Mouse (Mus musculus) forebrain, embryonic 15.5 days (tissue): ENCODE results near the gene Trpv6. TPM values are rescaled to one million over a fixed set of nuclear protein-coding genes. Genes with fewer than 3 reads are reported as not detected.

Experiments
- ATAC-seq: fragments of 200-750 bp; cut with Nextera tagmentation; replicated peaks from 2 replicates; pipeline ENCODE4 v1.8.0; 2017; ENCODE audit warnings: mild to moderate bottlenecking, moderate TSS enrichment, moderate library complexity
- H3K27ac ChIP-seq: fragments of 300-500 bp; sonication (generic); replicated peaks from 2 replicates; pipeline ENCODE4 v1.5.1; 2015; ENCODE audit warnings: mild to moderate bottlenecking, inconsistent platforms
- H3K27me3 ChIP-seq: fragments of 300-500 bp; sonication (generic); 2 replicates; pipeline ENCODE4 v1.6.1; 2015; ENCODE audit warnings: inconsistent platforms
- H3K36me3 ChIP-seq: fragments of 300-500 bp; sonication (generic); 2 replicates; pipeline ENCODE4 v1.6.1; 2015; ENCODE audit warnings: mild to moderate bottlenecking, inconsistent platforms
- H3K4me1 ChIP-seq: fragments of 300-500 bp; sonication (generic); 2 replicates; pipeline ENCODE4 v1.6.1; 2015; ENCODE audit warnings: inconsistent platforms
- H3K4me2 ChIP-seq: fragments of 300-500 bp; sonication (generic); replicated peaks from 2 replicates; pipeline ENCODE4 v1.6.1; 2015; ENCODE audit warnings: mild to moderate bottlenecking, inconsistent platforms
- H3K4me3 ChIP-seq: fragments of 300-500 bp; sonication (generic); 2 replicates; pipeline ENCODE4 v1.5.1; 2015; ENCODE audit warnings: mild to moderate bottlenecking, inconsistent platforms
- H3K9ac ChIP-seq: fragments of 300-500 bp; sonication (generic); replicated peaks from 2 replicates; pipeline ENCODE4 v1.6.1; 2015; ENCODE audit warnings: mild to moderate bottlenecking, inconsistent platforms
- H3K9me3 ChIP-seq: fragments of 300-500 bp; sonication (generic); 2 replicates; pipeline ENCODE4 v1.6.1; 2016; ENCODE audit warnings: inconsistent platforms
- WGBS: fragments of 180-500 bp; shearing (Covaris S2); methylation state at CpG from one replicate; pipeline ENCODE4 v1.1.7; 2015; ENCODE audit warnings: mixed read lengths; 5-methylcytosine and 5-hydroxymethylcytosine counted together
- polyA plus RNA-seq: library from polyadenylated mRNA; unstranded; fragments of >200 nt; fragmentation: Nextera tagmentation; extraction: Ambion mirVana; gene quantifications from 2 replicates; pipeline ENCODE4 v1.2.1, GENCODE M21; 2015

Gene Trpv6
- polyA plus RNA-seq, 1 experiment from 2014 or later, result 0.46 TPM

DNA sequence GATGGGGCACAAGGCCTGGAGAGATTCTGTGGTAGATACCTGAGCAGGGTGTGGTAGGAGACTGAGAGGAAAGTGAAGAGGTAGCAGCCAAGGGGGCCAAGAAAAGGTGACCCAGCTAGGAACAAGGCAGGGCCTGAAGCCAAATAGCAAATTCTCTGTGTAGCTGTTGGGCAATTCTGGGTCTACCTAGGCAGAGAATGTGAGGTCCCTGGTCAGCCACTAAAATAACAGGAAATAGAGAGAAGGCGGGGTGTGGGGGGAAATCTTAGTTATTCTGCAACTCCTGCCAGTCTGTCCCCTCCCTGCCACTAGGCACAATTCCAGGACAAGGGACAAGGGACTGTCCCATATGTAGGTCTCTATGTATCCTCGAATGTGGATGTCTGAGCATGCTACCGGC, 7.0 kb upstream of the Trpv6 start:
- Histone ChIP-seq H3K27ac (no peak overlapping the region), H3K9ac (no peak overlapping the region), H3K27me3 (no peaks in the 10 kb centered on the region), H3K4me2 (no peak overlapping the region), H3K36me3 (no peaks in the 10 kb centered on the region), H3K9me3 (no peaks in the 10 kb centered on the region), H3K4me3 (no peak overlapping the region), H3K4me1 (no peaks in the 10 kb centered on the region)
- 96% methylated on average over 3 of the region's 3 CpGs for WGBS
- no peak for ATAC-seq

DNA sequence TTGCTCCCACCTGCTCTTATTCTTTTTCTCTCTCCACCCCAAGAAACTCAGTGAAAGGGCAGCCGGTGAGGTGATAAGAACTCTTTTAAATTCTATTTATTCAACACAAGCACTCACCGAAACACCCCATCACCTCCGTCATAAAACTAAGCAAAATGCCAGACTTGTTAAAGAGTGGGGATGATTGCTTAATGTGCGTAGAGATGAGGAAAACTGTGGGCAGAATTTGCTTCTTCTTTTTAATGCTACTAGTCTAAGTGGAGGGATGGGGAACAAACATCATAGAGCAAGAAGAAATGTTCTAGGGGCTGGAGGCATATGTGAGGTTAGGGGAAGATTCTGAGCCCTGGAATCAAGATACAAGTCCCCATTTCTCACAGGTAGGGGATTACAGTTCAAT, 6.6 kb upstream of the Trpv6 start:
- Histone ChIP-seq H3K9me3 (no peaks in the 10 kb centered on the region), H3K4me3 (no peak overlapping the region), H3K9ac (no peak overlapping the region), H3K27me3 (no peaks in the 10 kb centered on the region), H3K27ac (no peak overlapping the region), H3K4me1 (no peaks in the 10 kb centered on the region), H3K36me3 (no peaks in the 10 kb centered on the region), H3K4me2 (no peak overlapping the region)
- WGBS, result 92% methylated on average over 4 of the region's 4 CpGs
- ATAC-seq, result no peak

GRCm38 (mm10) chr6:41641173-41641866, 5.1 kb upstream of the Trpv6 start:
- Histone ChIP-seq H3K27me3 (no peaks in the 10 kb centered on the region), H3K27ac (no peak overlapping the region), H3K36me3 (no peaks in the 10 kb centered on the region), H3K9me3 (no peaks in the 10 kb centered on the region), H3K4me1 (no peaks in the 10 kb centered on the region), H3K4me2 (no peak overlapping the region), H3K9ac (no peak overlapping the region), H3K4me3 (no peak overlapping the region)
- 85% methylated on average over 6 of the region's 6 CpGs for WGBS
- no peak for ATAC-seq

- no peaks in the 10 kb centered on the region for H3K4me1 ChIP-seq
- no peaks in the 10 kb centered on the region for H3K9me3 ChIP-seq
- 55% methylated on average over 3 of the region's 3 CpGs for WGBS
- ATAC-seq, result no peak
- no peaks in the 10 kb centered on the region for H3K27me3 ChIP-seq
- no peak overlapping the region for H3K27ac ChIP-seq
- H3K9ac ChIP-seq, result no peak overlapping the region
- no peak overlapping the region for H3K4me3 ChIP-seq
- no peak overlapping the region for H3K4me2 ChIP-seq
- no peaks in the 10 kb centered on the region for H3K36me3 ChIP-seq
Measured at GRCm38 (mm10) chr6:41640449-41640848, 4.2 kb upstream of the Trpv6 start.

- H3K27ac ChIP-seq, result no peak overlapping the region
- H3K36me3 ChIP-seq, result no peaks in the 10 kb centered on the region
- H3K4me1 ChIP-seq, result no peaks in the 10 kb centered on the region
- no peaks in the 10 kb centered on the region for H3K27me3 ChIP-seq
- no peak overlapping the region for H3K4me2 ChIP-seq
- no peaks in the 10 kb centered on the region for H3K9me3 ChIP-seq
- 78% methylated on average over 6 of the region's 6 CpGs for WGBS
- H3K9ac ChIP-seq, result no peak overlapping the region
- ATAC-seq, result 0 out of 2 replicates have a peak, but pooled peaks have one; percentile 32
- no peak overlapping the region for H3K4me3 ChIP-seq
Measured at GRCm38 (mm10) chr6:41637927-41638506, 1.8 kb upstream of the Trpv6 start.

GRCm38 (mm10) chr6:41637393-41637792, 1.2 kb upstream of the Trpv6 start:
- no peaks in the 10 kb centered on the region for H3K36me3 ChIP-seq
- H3K4me2 ChIP-seq, result no peak overlapping the region
- WGBS, result 21% methylated on average over 1 of the region's 1 CpGs
- H3K4me1 ChIP-seq, result no peaks in the 10 kb centered on the region
- H3K27ac ChIP-seq, result no peak overlapping the region
- H3K9me3 ChIP-seq, result no peaks in the 10 kb centered on the region
- no peaks in the 10 kb centered on the region for H3K27me3 ChIP-seq
- no peak overlapping the region for H3K4me3 ChIP-seq
- no peak overlapping the region for H3K9ac ChIP-seq
- 0 out of 2 replicates have a peak, but pooled peaks have one; percentile 29 for ATAC-seq

DNA sequence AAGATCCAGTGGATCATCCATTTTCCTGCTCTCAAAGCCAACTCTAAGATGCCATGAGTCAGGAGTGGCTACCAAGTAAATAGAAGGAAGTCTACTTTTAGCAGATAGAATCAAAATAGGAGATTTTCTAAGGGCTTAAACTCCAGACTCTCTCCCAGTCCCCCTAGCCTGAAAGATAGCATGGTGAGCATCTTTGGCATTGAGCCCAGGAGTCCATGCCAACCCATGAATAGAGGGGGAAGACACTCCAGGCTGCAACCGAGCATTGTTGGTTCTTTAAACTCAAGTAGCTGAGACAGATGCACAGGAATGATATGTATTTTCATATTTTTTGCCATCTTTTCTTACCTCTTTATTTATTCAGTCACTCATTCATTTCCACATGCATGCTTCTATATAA, 994 bp downstream of the Trpv6 start:
- H3K27ac ChIP-seq, result no peak overlapping the region
- ATAC-seq, result no peak
- H3K4me3 ChIP-seq, result no peak overlapping the region
- no peak overlapping the region for H3K4me2 ChIP-seq
- no peaks in the 10 kb centered on the region for H3K4me1 ChIP-seq
- no peak overlapping the region for H3K9ac ChIP-seq
- WGBS, result 33% methylated on average over 1 of the region's 1 CpGs
- no peaks in the 10 kb centered on the region for H3K27me3 ChIP-seq
- H3K9me3 ChIP-seq, result no peaks in the 10 kb centered on the region
- no peaks in the 10 kb centered on the region for H3K36me3 ChIP-seq

DNA sequence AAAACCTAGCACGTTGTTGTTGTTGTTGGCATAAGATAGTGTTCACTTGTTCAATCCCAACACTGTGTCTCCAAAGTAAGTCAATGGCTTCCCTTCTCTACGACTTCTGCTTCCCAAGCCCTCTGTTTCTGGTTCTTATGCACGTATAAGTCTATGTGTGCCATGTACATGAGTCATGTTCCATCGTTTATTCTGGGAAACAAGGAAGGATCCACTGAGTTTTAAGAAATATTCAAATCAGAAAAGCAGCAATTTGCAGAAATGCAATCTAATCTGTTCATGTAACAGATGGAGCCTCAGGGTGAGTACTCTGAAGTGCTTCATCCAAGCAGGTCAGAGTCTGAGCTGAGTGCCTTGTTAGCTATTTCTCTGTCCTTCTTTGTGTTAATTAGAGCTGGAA, 4.7 kb downstream of the Trpv6 start:
- H3K4me3 ChIP-seq, result no peak overlapping the region
- H3K9me3 ChIP-seq, result no peaks in the 10 kb centered on the region
- no peaks in the 10 kb centered on the region for H3K4me1 ChIP-seq
- WGBS, result 77% methylated on average over 4 of the region's 4 CpGs
- H3K27me3 ChIP-seq, result no peaks in the 10 kb centered on the region
- H3K36me3 ChIP-seq, result no peaks in the 10 kb centered on the region
- H3K27ac ChIP-seq, result no peak overlapping the region
- no peak overlapping the region for H3K4me2 ChIP-seq
- H3K9ac ChIP-seq, result no peak overlapping the region
- ATAC-seq, result no peak

DNA sequence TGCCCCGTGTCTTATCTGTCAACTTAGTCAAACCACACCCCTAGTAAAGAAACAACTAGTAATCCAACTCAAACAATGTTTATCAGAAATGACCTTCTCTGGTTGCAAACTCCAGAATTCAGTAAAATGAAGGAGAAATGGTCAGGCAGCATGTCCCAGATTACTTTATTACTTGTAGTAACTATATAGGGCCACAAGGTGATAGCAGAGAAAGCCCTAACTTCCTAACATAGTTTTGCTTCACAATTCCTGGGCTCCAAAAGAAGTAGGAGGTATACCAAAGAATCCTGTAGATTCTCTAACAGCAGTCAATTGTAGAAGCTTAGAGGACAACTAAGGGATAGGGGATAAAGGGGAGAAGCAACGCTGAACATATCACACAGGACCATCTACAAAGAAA, 5.4 kb downstream of the Trpv6 start:
- 82% methylated on average over 2 of the region's 2 CpGs for WGBS
- no peak for ATAC-seq
- no peaks in the 10 kb centered on the region for H3K9me3 ChIP-seq
- no peaks in the 10 kb centered on the region for H3K36me3 ChIP-seq
- no peak overlapping the region for H3K4me3 ChIP-seq
- no peak overlapping the region for H3K9ac ChIP-seq
- H3K4me1 ChIP-seq, result no peaks in the 10 kb centered on the region
- no peak overlapping the region for H3K4me2 ChIP-seq
- H3K27me3 ChIP-seq, result no peaks in the 10 kb centered on the region
- H3K27ac ChIP-seq, result no peak overlapping the region

- Histone ChIP-seq H3K36me3 (no peaks in the 10 kb centered on the region), H3K4me3 (no peak overlapping the region), H3K27ac (no peak overlapping the region), H3K27me3 (no peaks in the 10 kb centered on the region), H3K4me1 (no peaks in the 10 kb centered on the region), H3K9me3 (no peaks in the 10 kb centered on the region), H3K4me2 (no peak overlapping the region), H3K9ac (no peak overlapping the region)
- WGBS, result 84% methylated on average over 1 of the region's 1 CpGs
- ATAC-seq, result no peak
Measured at GRCm38 (mm10) chr6:41628180-41628579, 8.0 kb downstream of the Trpv6 start.

- WGBS, result 66% methylated on average over 9 of the region's 9 CpGs
- Histone ChIP-seq H3K9me3 (no peaks in the 10 kb centered on the region), H3K4me3 (no peak overlapping the region), H3K4me1 (no peaks in the 10 kb centered on the region), H3K36me3 (peaks cover 9% of the 10 kb centered on the region; the same call in 1 of the 2 replicates), H3K27ac (no peak overlapping the region), H3K9ac (no peak overlapping the region), H3K4me2 (no peak overlapping the region), H3K27me3 (no peaks in the 10 kb centered on the region)
- ATAC-seq, result 0 out of 2 replicates have a peak, but pooled peaks have one; percentile 32
Measured at GRCm38 (mm10) chr6:41622661-41623060, 13.5 kb downstream of the Trpv6 start.

DNA sequence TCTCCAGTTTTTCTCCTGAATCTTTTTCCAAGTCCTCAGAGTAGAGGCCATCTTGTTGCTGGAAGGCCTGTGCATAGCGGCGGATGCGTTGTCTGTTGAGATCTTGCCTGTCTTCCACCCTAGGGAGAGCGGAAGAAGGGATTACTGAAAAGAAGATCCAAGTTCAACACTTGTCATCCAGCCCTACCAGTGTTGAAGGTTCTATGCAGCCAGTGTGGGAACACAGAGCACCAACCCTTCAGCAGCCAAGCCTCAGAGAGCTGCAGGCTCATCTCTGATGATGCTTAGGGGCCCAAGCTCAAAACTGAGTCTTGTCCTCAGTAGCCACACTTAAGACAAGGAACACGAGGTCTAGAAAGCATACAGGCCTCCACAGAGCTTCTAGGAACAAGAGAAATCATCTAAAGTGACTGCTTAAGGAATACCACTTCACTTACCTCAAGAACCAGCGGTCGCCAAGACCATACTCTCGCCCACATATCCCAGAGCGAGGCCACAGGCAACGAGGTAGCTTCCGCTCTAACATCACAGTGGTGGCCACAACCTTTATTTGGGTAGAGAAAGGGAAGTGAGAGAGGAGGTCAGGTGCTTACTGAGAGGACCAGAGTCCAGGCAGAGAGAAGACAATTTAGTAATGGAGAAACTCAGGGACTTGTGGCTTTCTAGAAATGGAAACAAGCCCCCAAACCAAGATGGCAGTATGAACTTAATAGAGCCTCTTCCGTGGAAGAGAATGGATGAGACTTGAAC, 14.8 kb downstream of the Trpv6 start:
- H3K4me1 ChIP-seq, result no peaks in the 10 kb centered on the region
- no peak overlapping the region for H3K4me2 ChIP-seq
- peaks cover 9% of the 10 kb centered on the region; the same call in 1 of the 2 replicates for H3K36me3 ChIP-seq
- no peaks in the 10 kb centered on the region for H3K27me3 ChIP-seq
- ATAC-seq, result no peak
- 91% methylated on average over 12 of the region's 12 CpGs for WGBS
- no peak overlapping the region for H3K9ac ChIP-seq
- no peak overlapping the region for H3K27ac ChIP-seq
- H3K9me3 ChIP-seq, result no peaks in the 10 kb centered on the region
- no peak overlapping the region for H3K4me3 ChIP-seq
